Mouse (Mus musculus) brown adipose tissue, adult 24 weeks (tissue): ENCODE measurements around the gene Mfrp. TPM values are rescaled to one million over a fixed set of nuclear protein-coding genes. Genes with fewer than 3 reads are reported as not detected.
A peak's percentile ranks its signal among the peaks of the same experiment; 100 is the strongest.

Experiments used
- H3K27ac ChIP-seq: fragments of 200-500 bp; replicated peaks from 2 replicates; pipeline ENCODE4 v1.5.1; 2012; ENCODE audit warnings: low read depth, mild to moderate bottlenecking, low read length
- H3K4me1 ChIP-seq: fragments of 200-500 bp; 2 replicates; pipeline ENCODE4 v1.6.1; 2012; ENCODE audit warnings: low read length, mixed read lengths; ENCODE audit not compliant: control insufficient read depth, insufficient read depth, insufficient read length
- H3K4me3 ChIP-seq: fragments of 200-500 bp; 2 replicates; pipeline ENCODE4 v1.5.1; 2012; ENCODE audit warnings: low read depth, mild to moderate bottlenecking, low read length, moderate library complexity; ENCODE audit not compliant: insufficient read depth
- polyA plus RNA-seq: library from polyadenylated mRNA; stranded (reverse); fragments of >200 nt; gene quantifications from 2 replicates; pipeline ENCODE4 v1.2.4, GENCODE M21; 2012; ENCODE audit not compliant: missing spikeins, insufficient read depth, insufficient read length

The Mfrp gene
- polyA plus RNA-seq = not detected in 2 replicates

DNA sequence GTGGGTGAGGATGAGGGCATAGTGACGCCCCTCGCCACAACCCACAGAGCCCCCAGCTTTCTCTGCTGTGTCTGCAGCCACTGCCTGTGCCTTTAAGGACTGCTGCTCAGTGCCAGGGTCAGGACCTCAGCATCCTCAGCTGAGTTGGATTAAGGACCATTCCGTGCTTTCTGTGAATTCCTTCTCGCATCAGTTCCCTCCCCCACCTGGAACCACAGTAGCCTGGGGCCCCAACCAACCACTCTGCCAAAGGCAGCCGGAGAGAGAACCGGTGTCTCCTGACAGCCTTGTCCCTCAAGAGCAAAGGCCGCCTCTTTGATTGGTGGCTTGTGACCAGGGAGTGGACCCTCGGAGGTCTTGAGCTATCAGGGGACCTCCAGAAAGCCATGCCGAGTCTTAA lies at the start of gene Mfrp:
Mfrp (plus strand) TSS at position 240 of the 400 bp plus-strand sequence.
- Histone ChIP-seq H3K4me1 (no peaks in the 10 kb centered on the region; the same call in 1 of the 2 replicates), H3K27ac (no peak within 1 kb of the TSS), H3K4me3 (no peak within 1 kb of the TSS)

DNA sequence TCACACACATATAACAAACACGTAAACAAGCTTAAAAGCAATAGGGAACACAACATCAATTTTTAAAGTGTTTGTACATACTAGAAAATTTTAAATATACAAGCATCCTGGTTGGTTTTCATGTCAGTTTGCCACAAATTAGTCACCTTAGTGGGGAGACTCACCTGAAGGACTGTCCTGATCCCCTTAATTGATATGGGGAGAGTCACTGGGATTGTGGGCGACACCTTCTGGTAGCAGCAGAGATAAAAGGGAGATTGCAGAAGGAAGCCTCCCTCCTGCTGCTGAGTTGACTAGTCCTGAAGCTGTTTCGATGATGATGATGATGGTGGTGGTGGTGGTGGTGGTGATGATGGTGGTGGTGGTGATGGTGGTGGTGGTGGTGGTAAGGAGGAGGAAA lies 48.7 kb upstream of the Mfrp start:
- Histone ChIP-seq H3K27ac (no peak overlapping the region), H3K4me1 (no peaks in the 10 kb centered on the region), H3K4me3 (no peak overlapping the region)

DNA sequence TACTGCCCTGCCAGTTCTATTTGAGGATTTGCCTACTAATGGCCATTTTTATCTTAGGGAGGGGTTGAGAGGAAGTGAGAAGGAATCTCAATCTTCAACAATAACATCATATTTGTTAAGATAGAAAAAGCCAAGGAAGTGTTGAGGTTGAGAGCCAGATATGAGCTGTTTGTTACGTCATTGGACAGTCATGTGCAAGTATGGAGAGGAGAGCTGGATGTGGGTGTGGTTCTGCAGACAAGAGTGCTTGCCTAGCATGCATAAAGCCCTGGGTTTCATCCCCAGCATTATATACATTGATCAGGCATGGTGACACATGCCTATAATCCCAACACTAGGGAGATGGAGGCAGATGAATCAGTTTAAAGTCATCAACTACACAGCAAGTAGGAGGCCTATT lies 47.6 kb upstream of the Mfrp start:
- no peaks in the 10 kb centered on the region for H3K4me1 ChIP-seq
- H3K27ac ChIP-seq = no peak overlapping the region
- no peak overlapping the region for H3K4me3 ChIP-seq

DNA sequence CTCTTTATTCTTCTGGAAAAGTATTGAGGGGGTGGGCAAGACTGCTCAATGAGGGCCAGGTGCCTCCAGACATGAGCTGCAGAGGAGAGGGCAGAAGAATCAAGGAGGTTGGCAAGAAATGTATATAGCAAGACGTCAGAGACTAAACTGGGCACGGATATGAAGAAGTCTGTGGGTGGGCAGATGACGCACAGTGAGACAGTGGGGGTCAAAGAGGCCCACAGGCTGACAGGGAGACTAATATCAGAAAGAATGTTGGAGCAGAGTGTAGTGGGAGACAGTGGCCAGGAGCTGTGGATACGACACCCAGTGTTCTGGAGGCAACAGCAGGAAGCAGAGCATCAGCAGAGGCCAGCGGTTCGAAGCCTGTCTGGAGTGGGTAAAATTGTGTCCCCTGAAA lies 42.9 kb upstream of the Mfrp start:
- no peak overlapping the region for H3K4me3 ChIP-seq
- H3K4me1 ChIP-seq = no peaks in the 10 kb centered on the region
- H3K27ac ChIP-seq = no peak overlapping the region

DNA sequence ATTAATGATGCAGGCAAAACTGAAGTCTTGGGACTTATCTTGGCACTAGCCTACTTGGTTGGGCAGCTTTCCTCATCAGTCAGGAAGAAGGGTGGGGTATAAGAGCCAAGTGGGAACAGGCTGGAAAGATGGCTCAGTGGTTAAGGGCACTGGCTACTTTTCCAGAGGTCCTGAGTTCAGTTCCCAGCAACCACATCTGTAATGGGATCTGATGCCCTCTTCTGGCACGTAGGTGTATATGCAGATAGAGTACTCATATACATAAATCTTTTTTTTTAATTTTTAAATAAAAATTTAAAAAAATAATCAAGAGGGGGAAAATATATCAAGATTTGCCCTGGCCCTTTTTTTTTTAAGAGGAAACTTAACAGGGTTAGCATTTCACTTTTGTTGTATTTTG lies 36.4 kb upstream of the Mfrp start:
- no peak overlapping the region for H3K27ac ChIP-seq
- H3K4me1 ChIP-seq = peaks cover 3% of the 10 kb centered on the region; the same call in 1 of the 2 replicates
- H3K4me3 ChIP-seq = no peak overlapping the region

DNA sequence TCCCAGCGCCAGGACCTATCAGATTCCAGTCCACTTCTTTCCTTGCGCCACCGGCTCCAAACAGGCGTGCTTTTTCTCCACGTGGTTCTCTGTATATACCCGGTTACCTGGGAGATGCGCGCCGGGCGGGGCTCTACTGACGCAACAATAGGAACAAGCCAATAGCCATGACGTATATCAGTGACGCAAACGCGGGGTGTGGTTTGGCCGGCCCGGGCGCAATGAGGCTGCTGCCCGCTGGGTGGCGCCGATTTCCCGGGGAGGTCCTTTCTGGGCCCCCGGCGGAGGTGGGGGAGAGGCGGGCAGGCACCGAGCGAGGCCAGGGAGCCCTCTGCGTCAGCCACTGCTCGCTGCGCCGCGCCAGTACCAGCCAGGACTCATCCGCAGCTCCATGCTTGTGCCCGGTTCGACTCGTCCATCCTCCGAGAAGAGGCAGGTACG lies 34.7 kb upstream of the Mfrp start, which contains the start of gene Usp2:
Usp2 (plus strand) TSS at position 237 of the 441 bp plus-strand sequence.
- Histone ChIP-seq H3K4me1 (peaks cover 3% of the 10 kb centered on the region; the same call in 1 of the 2 replicates), H3K27ac (peak within 1 kb of the TSS; percentile 79), H3K4me3 (peak within 1 kb of the TSS; percentile 78)

DNA sequence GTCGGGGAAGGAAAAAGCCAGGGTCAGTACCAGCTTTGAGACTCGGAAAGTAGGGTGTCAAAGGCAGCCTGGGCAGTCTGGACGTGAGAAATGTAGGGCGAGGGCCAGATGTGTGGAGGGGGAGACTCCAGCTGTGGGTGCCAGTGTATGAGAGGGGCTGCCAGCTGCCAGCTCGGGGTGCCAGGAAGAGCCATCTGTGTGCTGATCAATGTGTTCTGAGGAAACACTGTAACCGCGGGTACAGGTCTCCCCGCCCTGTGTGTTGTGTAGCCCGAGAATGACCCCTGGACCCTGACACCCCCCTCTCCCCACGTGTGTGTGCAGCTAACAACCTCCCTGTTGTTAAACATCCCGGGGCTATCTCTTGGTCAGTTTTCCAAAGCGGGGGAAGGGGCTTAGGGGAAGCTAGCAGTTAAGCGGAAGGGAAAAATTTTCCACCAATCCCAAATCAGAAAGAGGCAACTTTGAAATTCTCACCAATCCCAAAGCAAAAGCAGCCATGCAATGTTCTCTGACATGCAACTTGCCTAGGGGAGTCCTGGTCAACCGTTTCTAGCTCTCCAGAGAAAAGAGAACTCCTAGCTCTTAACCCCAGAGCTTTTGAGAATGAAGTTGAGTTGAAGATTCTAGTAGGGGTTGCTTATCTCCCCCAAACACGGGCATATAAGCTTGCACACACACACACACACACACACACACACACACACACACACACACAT lies 34.1 kb upstream of the Mfrp start:
- peak overlapping the region; percentile 79 for H3K27ac ChIP-seq
- H3K4me1 ChIP-seq = peaks cover 3% of the 10 kb centered on the region; the same call in 1 of the 2 replicates
- H3K4me3 ChIP-seq = peak overlapping the region; percentile 78

DNA sequence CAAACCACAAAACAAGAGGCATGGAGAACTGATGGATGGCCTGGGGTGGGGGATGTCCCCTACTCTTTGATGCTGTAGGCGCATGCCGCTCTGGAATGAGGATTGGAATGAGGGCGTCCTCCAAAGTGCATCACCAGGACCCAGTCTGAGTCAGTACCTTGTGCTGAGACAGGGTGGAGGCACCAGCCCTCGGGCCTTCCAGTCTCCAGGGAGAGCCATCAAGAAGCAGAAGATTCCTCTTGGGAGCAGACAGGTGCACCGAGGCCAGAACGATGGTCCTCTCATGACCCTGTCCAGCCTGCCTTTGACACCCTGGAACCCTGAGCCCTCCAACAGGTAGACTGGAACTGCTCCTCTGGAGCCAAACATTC lies 33.6 kb upstream of the Mfrp start:
- Histone ChIP-seq H3K27ac (no peak overlapping the region), H3K4me3 (peak overlapping the region; percentile 78), H3K4me1 (peaks cover 3% of the 10 kb centered on the region; the same call in 1 of the 2 replicates)

DNA sequence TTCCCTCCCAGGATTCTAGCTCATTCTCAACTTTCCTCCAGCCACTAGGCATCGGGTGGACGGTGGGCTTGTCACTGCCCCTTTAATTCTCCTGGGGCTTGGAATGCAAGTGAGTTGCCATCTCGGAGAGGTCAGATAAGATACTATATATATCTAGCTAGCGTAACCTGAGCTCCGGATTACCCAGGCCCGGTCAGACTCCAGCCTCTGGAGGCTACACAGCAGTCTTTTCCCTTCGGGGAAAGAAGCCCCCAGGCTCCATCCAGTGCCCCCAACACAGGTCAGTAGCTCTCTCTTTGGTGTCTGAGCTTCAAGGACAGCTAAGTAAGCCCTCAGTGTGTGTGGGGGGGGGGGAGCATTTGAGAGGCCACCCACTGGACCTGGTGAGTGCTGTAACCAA lies 32.3 kb upstream of the Mfrp start:
- no peak overlapping the region for H3K4me3 ChIP-seq
- no peak overlapping the region for H3K27ac ChIP-seq
- H3K4me1 ChIP-seq = peaks cover 3% of the 10 kb centered on the region; the same call in 1 of the 2 replicates

DNA sequence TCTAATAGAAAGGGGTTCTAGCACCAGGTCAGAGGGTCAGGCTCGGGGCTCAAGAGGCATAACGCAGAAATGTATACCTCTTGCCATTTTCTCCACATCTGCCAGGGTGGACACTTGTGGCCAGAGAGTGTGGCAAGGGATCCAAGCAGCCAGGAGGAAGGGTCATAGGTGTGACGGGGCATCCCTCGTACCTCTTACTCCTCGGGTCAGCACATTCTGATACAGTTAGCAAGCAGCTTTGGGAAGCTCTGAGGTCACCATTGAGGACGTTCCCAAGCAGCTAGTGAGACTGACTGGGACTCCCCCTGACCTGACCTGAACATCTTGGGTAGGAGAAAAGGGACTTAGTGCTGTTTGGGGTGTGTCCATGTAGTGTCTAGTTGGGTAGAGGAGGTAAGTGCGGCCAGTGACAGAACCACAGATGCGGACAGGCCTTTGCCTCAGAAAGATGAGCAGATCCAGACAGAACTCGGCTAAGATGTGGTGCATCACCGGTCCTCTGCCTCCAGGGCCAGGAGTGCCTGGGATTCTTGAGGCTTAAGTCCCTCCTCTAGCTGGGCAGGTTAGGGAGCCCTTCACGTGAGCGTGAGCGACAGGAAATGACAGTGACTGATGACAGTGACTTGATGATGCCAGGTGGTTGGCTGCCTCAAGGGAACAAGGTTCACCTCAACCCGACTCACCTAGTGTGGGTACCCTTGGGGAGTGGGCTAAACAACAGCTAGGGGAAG lies 31.3 kb upstream of the Mfrp start:
- no peak overlapping the region for H3K27ac ChIP-seq
- peaks cover 3% of the 10 kb centered on the region; the same call in 1 of the 2 replicates for H3K4me1 ChIP-seq
- H3K4me3 ChIP-seq = no peak overlapping the region

DNA sequence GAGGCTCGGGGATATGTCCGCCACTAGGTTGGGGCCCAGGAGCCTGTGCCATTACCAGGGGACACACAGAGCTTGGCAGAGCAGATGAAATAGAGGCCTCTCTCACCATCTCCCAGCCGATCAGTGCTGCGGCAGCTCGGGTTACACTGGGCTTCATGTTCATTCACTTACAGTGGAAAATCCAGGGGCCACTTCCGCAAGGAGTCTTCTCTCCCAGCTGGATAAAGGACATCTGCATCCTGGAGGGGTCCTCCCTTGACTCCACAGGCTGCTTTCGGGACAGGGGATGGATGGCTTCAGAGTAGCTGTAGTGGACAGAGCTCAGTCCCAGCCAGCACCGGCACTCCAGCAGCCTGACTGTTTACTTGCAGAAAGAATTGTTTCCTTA lies 30.7 kb upstream of the Mfrp start:
- Histone ChIP-seq H3K4me3 (no peak overlapping the region), H3K4me1 (peaks cover 3% of the 10 kb centered on the region; the same call in 1 of the 2 replicates)

DNA sequence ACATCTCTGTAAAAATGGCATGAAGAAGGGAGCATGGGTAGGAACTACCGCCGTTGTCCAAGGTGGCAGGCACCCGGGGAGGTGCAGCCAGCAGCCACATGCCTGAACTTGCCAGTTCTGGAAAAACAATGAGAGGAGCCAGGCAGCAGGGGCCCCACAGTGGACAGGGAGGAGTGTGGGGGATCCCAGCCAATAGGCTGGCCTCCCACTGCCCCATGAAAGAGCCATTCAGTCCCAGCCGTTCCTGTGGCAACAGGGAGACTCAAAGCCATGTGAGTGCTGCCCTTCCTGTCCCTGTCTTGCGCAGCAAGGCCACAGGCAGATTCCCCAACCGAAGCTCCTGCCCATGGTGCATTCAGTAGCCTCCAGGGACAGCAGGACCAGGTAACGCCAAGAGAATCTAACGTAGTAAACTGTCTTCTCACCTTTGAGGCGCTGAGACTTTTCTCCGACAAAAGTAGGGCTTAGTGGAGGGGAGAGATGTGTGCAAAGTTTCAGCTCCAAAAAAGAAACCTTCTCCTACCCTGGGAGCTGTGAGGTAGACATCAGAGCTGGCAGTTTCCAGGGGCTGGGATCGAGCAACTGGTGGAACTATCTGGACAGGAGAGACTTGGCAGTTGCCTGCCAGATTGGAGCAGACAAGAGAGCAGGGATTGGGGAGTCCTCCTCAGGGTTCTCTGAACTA lies 29.5 kb upstream of the Mfrp start:
- H3K27ac ChIP-seq = peak overlapping the region; percentile 74
- peaks cover 3% of the 10 kb centered on the region; the same call in 1 of the 2 replicates for H3K4me1 ChIP-seq
- H3K4me3 ChIP-seq = no peak overlapping the region

More for the DNA sequence above, 30.7 kb upstream of the Mfrp start:
- no peak overlapping the region for H3K27ac ChIP-seq

DNA sequence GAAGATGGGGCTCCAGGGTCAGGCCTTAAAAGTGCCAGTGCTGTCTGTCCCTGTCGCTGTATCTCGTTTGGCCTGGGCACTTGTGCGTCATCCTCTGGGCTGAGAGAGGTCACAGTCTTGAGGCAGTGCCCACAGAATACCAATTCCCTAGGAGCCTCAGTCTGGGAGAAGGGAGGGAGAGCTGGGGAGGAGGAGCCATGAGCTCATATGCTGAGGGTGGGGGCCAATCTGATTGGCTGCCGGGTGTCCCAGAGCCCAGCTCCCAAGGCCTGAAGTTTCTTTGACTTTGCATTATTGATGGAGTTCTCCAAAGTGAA lies 29.0 kb upstream of the Mfrp start:
- H3K4me3 ChIP-seq = no peak overlapping the region
- peaks cover 3% of the 10 kb centered on the region; the same call in 1 of the 2 replicates for H3K4me1 ChIP-seq
- H3K27ac ChIP-seq = peak overlapping the region; percentile 74

DNA sequence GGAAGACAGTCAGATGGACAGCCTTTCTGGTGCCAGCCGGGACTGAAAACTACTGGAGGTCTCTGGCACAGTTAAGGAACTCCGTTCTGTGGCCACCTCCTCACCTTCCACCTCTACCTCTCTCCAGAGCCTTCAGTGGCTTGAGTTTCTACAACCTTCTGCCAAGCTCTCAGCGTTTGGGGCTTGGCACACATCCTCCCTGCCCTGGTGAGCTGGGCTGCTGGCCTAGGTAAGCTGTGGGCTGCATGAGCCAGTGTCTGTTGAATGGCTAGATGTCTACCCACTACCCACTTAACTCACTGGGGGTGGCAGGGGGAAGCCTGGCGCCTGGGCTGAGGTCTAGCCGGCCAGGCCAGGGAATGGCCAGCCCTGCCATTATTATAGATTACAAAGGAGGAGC lies 28.4 kb upstream of the Mfrp start:
- no peaks in the 10 kb centered on the region; the same call in 1 of the 2 replicates for H3K4me1 ChIP-seq
- peak overlapping the region; percentile 67 for H3K27ac ChIP-seq

More for the DNA sequence above, 28.4 kb upstream of the Mfrp start:
- no peak overlapping the region for H3K4me3 ChIP-seq
